Mouse (Mus musculus) heart, embryonic 10.5 days (tissue): Measurements from ENCODE around the gene Atg7. TPM values are rescaled to one million over a fixed set of nuclear protein-coding genes. Genes with fewer than 3 reads are reported as not detected.
A peak's percentile ranks its signal among the peaks of the same experiment; 100 is the strongest.

Experiments
- DNase-seq: peaks from one replicate; pipeline ENCODE4 v3.0.0-alpha.2; 2017; ENCODE audit warnings: low spot score
- H3K27ac ChIP-seq: fragments of 300-500 bp; sonication (generic); 2 replicates; pipeline ENCODE4 v1.5.1; 2016; ENCODE audit warnings: mild to moderate bottlenecking
- H3K27me3 ChIP-seq: fragments of 300-500 bp; sonication (generic); 2 replicates; pipeline ENCODE4 v1.6.1; 2016; ENCODE audit warnings: mild to moderate bottlenecking; ENCODE audit not compliant: poor library complexity, insufficient read depth, severe bottlenecking
- H3K36me3 ChIP-seq: fragments of 300-500 bp; sonication (generic); 2 replicates; pipeline ENCODE4 v1.6.1; 2016; ENCODE audit warnings: mild to moderate bottlenecking, moderate library complexity
- H3K4me1 ChIP-seq: fragments of 300-500 bp; sonication (generic); 2 replicates; pipeline ENCODE4 v1.6.1; 2016; ENCODE audit warnings: mild to moderate bottlenecking
- H3K4me3 ChIP-seq: fragments of 300-500 bp; sonication (generic); 2 replicates; pipeline ENCODE4 v1.5.1; 2016; ENCODE audit warnings: mild to moderate bottlenecking, moderate library complexity
- H3K9me3 ChIP-seq: fragments of 300-500 bp; sonication (generic); 2 replicates; pipeline ENCODE4 v1.6.1; 2016; ENCODE audit warnings: mild to moderate bottlenecking, moderate library complexity
- WGBS: fragments of 180-500 bp; shearing (Covaris S2); methylation state at CpG from one replicate; pipeline ENCODE4 v1.1.7; 2016; 5-methylcytosine and 5-hydroxymethylcytosine counted together
- polyA plus RNA-seq: library from polyadenylated mRNA; unstranded; fragments of >200 nt; fragmentation: Nextera tagmentation; extraction: Ambion mirVana; gene quantifications from 2 replicates; pipeline ENCODE4 v1.2.1, GENCODE M21; 2016

The Atg7 gene
- polyA plus RNA-seq, 1 experiment from 2014 or later: 18.7 TPM

DNA sequence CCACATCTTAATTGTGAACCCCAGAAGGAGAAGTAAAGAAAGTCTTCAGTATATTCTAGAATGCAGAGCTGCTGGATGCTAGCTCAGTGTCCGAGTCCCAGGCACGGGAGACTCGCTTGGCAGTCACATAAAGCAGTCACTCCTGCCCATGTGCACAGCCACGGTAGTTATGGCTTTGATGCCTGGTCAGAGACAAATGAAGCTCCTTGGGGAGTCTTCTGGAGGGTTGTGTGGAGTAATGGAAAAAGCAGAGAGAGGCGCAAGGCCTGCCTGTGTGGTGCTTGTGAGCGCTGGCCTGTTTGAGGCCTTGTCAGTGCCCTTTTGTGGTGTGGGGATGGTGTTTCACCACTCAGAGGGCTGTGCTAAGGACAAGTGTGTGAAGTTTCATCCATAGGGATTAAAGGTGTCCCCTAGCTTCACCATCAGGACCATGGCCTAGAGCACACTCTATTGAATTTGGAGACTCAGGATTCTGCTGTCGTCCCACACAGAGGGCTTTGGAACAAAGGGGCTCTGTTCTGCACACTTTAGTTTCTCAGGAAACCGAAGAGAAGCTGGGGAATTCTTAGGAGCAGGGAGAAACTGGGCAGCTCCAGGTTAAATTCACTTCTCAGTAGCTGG is 161.1 kb downstream of the Atg7 start:
- H3K36me3 ChIP-seq: no peaks in the 10 kb centered on the region
- peaks cover 35% of the 10 kb centered on the region for H3K27me3 ChIP-seq
- H3K4me3 ChIP-seq: no peak overlapping the region
- no peak for DNase-seq
- H3K27ac ChIP-seq: no peak overlapping the region
- H3K4me1 ChIP-seq: peaks cover 43% of the 10 kb centered on the region
- 73% methylated on average over 8 of the region's 8 CpGs for WGBS
- H3K9me3 ChIP-seq: no peaks in the 10 kb centered on the region

DNA sequence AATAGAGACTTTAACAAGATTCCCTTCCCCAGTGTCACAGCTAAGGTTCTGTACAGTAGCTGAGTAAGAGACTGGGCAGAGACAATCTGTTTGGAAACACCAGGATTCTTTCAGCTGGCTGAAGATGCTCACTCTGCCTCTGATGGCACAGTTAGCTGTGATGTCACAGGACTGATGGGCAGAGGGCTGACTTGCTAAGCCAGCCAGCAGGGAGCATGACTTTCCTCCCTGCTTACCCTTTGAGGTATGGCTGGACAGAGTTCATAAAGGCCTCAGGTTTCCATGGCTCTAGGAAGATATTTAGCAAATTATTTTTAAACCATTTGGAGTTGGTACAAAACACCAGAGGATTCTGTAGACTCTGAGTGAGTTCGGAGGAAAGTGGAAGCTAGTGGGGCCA is 162.0 kb downstream of the Atg7 start:
- peaks cover 35% of the 10 kb centered on the region for H3K27me3 ChIP-seq
- no peaks in the 10 kb centered on the region for H3K9me3 ChIP-seq
- no peaks in the 10 kb centered on the region for H3K36me3 ChIP-seq
- no peak for DNase-seq
- no peak overlapping the region for H3K27ac ChIP-seq
- H3K4me1 ChIP-seq: peaks cover 41% of the 10 kb centered on the region
- WGBS: 89% methylated on average over 1 of the region's 1 CpGs
- H3K4me3 ChIP-seq: no peak overlapping the region

GRCm38 (mm10) chr6:114805927-114806326 is 163.0 kb downstream of the Atg7 start:
- Histone ChIP-seq H3K4me1 (peaks cover 30% of the 10 kb centered on the region), H3K4me3 (no peak overlapping the region), H3K27ac (no peak overlapping the region), H3K27me3 (peaks cover 35% of the 10 kb centered on the region), H3K9me3 (no peaks in the 10 kb centered on the region), H3K36me3 (no peaks in the 10 kb centered on the region)
- no peak for DNase-seq
- WGBS: 88% methylated on average over 4 of the region's 4 CpGs

GRCm38 (mm10) chr6:114807474-114807873 is 164.6 kb downstream of the Atg7 start:
- Histone ChIP-seq H3K27me3 (peaks cover 28% of the 10 kb centered on the region; the same call in 1 of the 2 replicates), H3K27ac (no peak overlapping the region), H3K36me3 (no peaks in the 10 kb centered on the region), H3K4me1 (peaks cover 15% of the 10 kb centered on the region), H3K4me3 (no peak overlapping the region), H3K9me3 (no peaks in the 10 kb centered on the region)
- WGBS: 72% methylated on average over 3 of the region's 3 CpGs
- no peak for DNase-seq

- Histone ChIP-seq H3K9me3 (no peaks in the 10 kb centered on the region), H3K4me1 (peaks cover 11% of the 10 kb centered on the region), H3K4me3 (no peak overlapping the region), H3K27me3 (peaks cover 15% of the 10 kb centered on the region; the same call in 1 of the 2 replicates), H3K36me3 (no peaks in the 10 kb centered on the region), H3K27ac (no peak overlapping the region)
- WGBS: 82% methylated on average over 3 of the region's 3 CpGs
- DNase-seq: no peak
Observed at GRCm38 (mm10) chr6:114808654-114809430, 165.9 kb downstream of the Atg7 start.

DNA sequence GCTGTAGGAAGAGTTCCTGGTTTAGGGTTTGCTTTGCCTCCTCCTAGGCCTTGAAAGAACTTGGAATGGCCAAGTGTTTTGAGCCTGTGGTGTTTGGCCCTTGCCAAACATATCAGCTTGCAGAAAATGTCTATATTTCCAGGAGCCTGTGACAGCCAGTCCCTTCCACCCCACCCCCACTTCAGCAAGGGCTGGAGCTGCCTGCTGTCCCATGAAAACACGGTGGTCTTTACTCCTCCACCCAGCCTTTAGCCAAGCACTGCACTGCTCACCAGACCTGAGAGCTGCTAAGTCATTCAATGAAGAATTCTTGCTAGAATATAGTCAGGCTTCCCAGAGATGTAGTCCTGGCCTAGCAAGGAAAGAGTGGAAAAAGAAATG is 166.5 kb downstream of the Atg7 start:
- Histone ChIP-seq H3K27ac (no peak overlapping the region), H3K36me3 (no peaks in the 10 kb centered on the region), H3K4me3 (no peak overlapping the region), H3K9me3 (no peaks in the 10 kb centered on the region), H3K27me3 (peaks cover 9% of the 10 kb centered on the region; the same call in 1 of the 2 replicates), H3K4me1 (peaks cover 10% of the 10 kb centered on the region)
- no peak for DNase-seq
- WGBS: 50% methylated on average over 1 of the region's 1 CpGs

- Histone ChIP-seq H3K27me3 (0 out of 2 replicates have a peak, but pooled peaks cover 9% of the 10 kb centered on the region), H3K4me3 (no peak overlapping the region), H3K9me3 (no peaks in the 10 kb centered on the region), H3K36me3 (no peaks in the 10 kb centered on the region), H3K27ac (no peak overlapping the region), H3K4me1 (peaks cover 21% of the 10 kb centered on the region)
- 83% methylated on average over 5 of the region's 5 CpGs for WGBS
- no peak for DNase-seq
Observed at GRCm38 (mm10) chr6:114812322-114812721, 169.4 kb downstream of the Atg7 start.

- no peak for DNase-seq
- H3K27ac ChIP-seq: no peak overlapping the region
- H3K4me1 ChIP-seq: peaks cover 26% of the 10 kb centered on the region
- 0 out of 2 replicates have a peak, but pooled peaks cover 12% of the 10 kb centered on the region for H3K27me3 ChIP-seq
- no peaks in the 10 kb centered on the region for H3K36me3 ChIP-seq
- H3K9me3 ChIP-seq: no peaks in the 10 kb centered on the region
- H3K4me3 ChIP-seq: no peak overlapping the region
- 79% methylated on average over 4 of the region's 4 CpGs for WGBS
Observed at GRCm38 (mm10) chr6:114812779-114813178, 169.9 kb downstream of the Atg7 start.

DNA sequence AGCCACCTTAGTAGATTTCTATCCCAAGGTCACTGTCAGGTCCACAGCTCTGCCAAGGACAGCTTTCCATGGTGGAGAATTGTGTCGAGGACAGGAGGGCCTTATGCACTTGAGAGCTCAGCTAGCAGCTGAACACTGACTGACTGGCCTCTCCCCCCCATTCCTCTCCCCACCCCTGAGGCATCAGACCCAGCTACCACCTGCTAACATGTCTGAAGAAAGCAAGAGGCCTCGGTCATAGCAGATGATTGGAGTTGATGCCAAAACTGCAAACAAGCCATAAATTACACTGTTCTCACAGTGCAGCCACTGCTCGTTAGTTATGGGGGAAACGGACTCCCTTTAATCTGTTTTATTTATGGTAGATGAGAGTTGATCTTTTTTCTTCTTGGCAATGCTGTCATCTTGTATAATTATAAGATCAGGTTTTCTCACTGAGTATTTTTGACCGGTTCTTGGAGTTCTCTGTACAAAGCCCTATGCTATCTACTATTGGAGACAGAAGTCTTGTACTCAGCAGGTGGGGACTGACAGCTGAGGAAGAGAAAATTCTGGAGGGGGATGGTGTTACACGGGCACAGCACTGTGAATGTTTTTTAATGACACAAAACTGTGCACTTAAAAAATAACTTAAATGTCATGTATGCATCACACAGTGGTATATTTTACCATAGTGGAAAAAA is 171.4 kb downstream of the Atg7 start:
- 79% methylated on average over 6 of the region's 6 CpGs for WGBS
- no peaks in the 10 kb centered on the region for H3K36me3 ChIP-seq
- DNase-seq: no peak
- H3K27me3 ChIP-seq: 0 out of 2 replicates have a peak, but pooled peaks cover 12% of the 10 kb centered on the region
- H3K9me3 ChIP-seq: no peaks in the 10 kb centered on the region
- no peak overlapping the region for H3K27ac ChIP-seq
- peaks cover 37% of the 10 kb centered on the region for H3K4me1 ChIP-seq
- H3K4me3 ChIP-seq: no peak overlapping the region

- peaks cover 42% of the 10 kb centered on the region for H3K4me1 ChIP-seq
- H3K4me3 ChIP-seq: no peak overlapping the region
- WGBS: 93% methylated on average over 5 of the region's 5 CpGs
- H3K9me3 ChIP-seq: no peaks in the 10 kb centered on the region
- H3K27me3 ChIP-seq: 0 out of 2 replicates have a peak, but pooled peaks cover 12% of the 10 kb centered on the region
- H3K36me3 ChIP-seq: no peaks in the 10 kb centered on the region
- no peak overlapping the region for H3K27ac ChIP-seq
- DNase-seq: no peak
Observed at GRCm38 (mm10) chr6:114814882-114815650, 172.2 kb downstream of the Atg7 start.

GRCm38 (mm10) chr6:114817948-114818347 is 175.1 kb downstream of the Atg7 start:
- DNase-seq: no peak
- WGBS: 21% methylated on average over 11 of the region's 11 CpGs
- H3K27me3 ChIP-seq: 0 out of 2 replicates have a peak, but pooled peaks cover 12% of the 10 kb centered on the region
- H3K4me1 ChIP-seq: peaks cover 68% of the 10 kb centered on the region
- H3K36me3 ChIP-seq: peaks cover 3% of the 10 kb centered on the region; the same call in 1 of the 2 replicates
- no peaks in the 10 kb centered on the region for H3K9me3 ChIP-seq
- peak overlapping the region; percentile 71 for H3K27ac ChIP-seq
- H3K4me3 ChIP-seq: no peak overlapping the region

DNA sequence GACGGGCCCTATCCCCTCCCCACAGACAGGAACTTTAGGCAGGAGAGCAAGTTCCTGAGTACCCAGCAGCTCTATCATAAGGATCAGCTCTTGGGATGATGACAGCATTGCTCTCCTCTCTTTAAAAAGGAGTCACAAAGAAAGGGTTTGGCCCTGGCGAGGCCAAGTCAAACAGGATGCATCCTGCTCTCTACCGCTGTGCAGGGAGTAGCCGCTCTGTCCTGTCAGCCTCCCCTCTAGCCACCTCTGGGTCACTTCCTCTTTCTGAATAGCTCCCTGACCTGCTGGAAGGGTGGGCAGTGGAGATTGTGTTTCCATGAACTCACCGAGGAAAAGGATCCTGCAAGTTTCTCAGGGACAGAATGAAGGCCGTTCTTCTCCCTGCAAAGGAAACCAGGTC is 175.6 kb downstream of the Atg7 start:
- Histone ChIP-seq H3K27ac (peak overlapping the region; percentile 71), H3K4me3 (no peak overlapping the region), H3K9me3 (no peaks in the 10 kb centered on the region), H3K4me1 (peaks cover 68% of the 10 kb centered on the region), H3K27me3 (0 out of 2 replicates have a peak, but pooled peaks cover 12% of the 10 kb centered on the region), H3K36me3 (peaks cover 4% of the 10 kb centered on the region; the same call in 1 of the 2 replicates)
- DNase-seq: peak; percentile 79
- WGBS: 30% methylated on average over 6 of the region's 6 CpGs
